Mouse (Mus musculus): Measurements from ENCODE around the gene Hfe2. TPM values are rescaled to one million over a fixed set of nuclear protein-coding genes. Genes with fewer than 3 reads are reported as not detected.

The Hfe2 gene
- polyA plus RNA-seq, 1 experiment from 2014 or later, result 0.20 TPM

GRCm38 (mm10) chr3:96566661-96567450, 41.9 kb downstream of the Hfe2 start:
- H3K9ac ChIP-seq (replicated peaks; ENCODE audit: low read depth, low read length), result no peak overlapping the region
- no peak overlapping the region for H3K4me3 ChIP-seq (ENCODE audit: low read depth, low read length)
- WGBS, result 80% methylated on average over 8 of the region's 8 CpGs
- no peaks in the 10 kb centered on the region for H3K9me3 ChIP-seq (ENCODE audit: control insufficient read depth, low read depth, low read length)
- no peak for ATAC-seq (ENCODE audit: insufficient number of reproducible peaks, insufficient read depth, low FRiP score, low read depth)
- H3K36me3 ChIP-seq (ENCODE audit: control insufficient read depth, insufficient read depth, low read length), result no peaks in the 10 kb centered on the region
- peaks cover 16% of the 10 kb centered on the region for H3K4me1 ChIP-seq (ENCODE audit: control insufficient read depth, insufficient read depth, low read length)
- H3K27me3 ChIP-seq (ENCODE audit: control insufficient read depth, insufficient read depth, low read length), result no peaks in the 10 kb centered on the region
- no peak overlapping the region for H3K27ac ChIP-seq (ENCODE audit: low read length)
- no peak overlapping the region for H3K4me2 ChIP-seq (replicated peaks; ENCODE audit: low read depth, low read length)

GRCm38 (mm10) chr3:96568605-96569004, 43.6 kb downstream of the Hfe2 start:
- Histone ChIP-seq H3K9me3 (ENCODE audit: control insufficient read depth, low read depth, low read length) (no peaks in the 10 kb centered on the region), H3K36me3 (ENCODE audit: control insufficient read depth, insufficient read depth, low read length) (no peaks in the 10 kb centered on the region), H3K27ac (ENCODE audit: low read length) (no peak overlapping the region), H3K27me3 (ENCODE audit: control insufficient read depth, insufficient read depth, low read length) (no peaks in the 10 kb centered on the region), H3K9ac (replicated peaks; ENCODE audit: low read depth, low read length) (no peak overlapping the region), H3K4me1 (ENCODE audit: control insufficient read depth, insufficient read depth, low read length) (peaks cover 14% of the 10 kb centered on the region), H3K4me2 (replicated peaks; ENCODE audit: low read depth, low read length) (no peak overlapping the region), H3K4me3 (ENCODE audit: low read depth, low read length) (no peak overlapping the region)
- no peak for ATAC-seq (ENCODE audit: insufficient number of reproducible peaks, insufficient read depth, low FRiP score, low read depth)
- WGBS, result 80% methylated on average over 8 of the region's 8 CpGs

- H3K27me3 ChIP-seq (ENCODE audit: control insufficient read depth, insufficient read depth, low read length), result no peaks in the 10 kb centered on the region
- 91% methylated on average over 13 of the region's 13 CpGs for WGBS
- no peaks in the 10 kb centered on the region for H3K9me3 ChIP-seq (ENCODE audit: control insufficient read depth, low read depth, low read length)
- no peak for ATAC-seq (ENCODE audit: insufficient number of reproducible peaks, insufficient read depth, low FRiP score, low read depth)
- H3K27ac ChIP-seq (ENCODE audit: low read length), result no peak overlapping the region
- peaks cover 6% of the 10 kb centered on the region; the same call in 1 of the 2 replicates for H3K4me1 ChIP-seq (ENCODE audit: control insufficient read depth, insufficient read depth, low read length)
- no peak overlapping the region for H3K4me3 ChIP-seq (ENCODE audit: low read depth, low read length)
- no peak overlapping the region for H3K4me2 ChIP-seq (replicated peaks; ENCODE audit: low read depth, low read length)
- no peak overlapping the region for H3K9ac ChIP-seq (replicated peaks; ENCODE audit: low read depth, low read length)
- H3K36me3 ChIP-seq (ENCODE audit: control insufficient read depth, insufficient read depth, low read length), result no peaks in the 10 kb centered on the region
Measured at GRCm38 (mm10) chr3:96569506-96569905, 44.5 kb downstream of the Hfe2 start.

GRCm38 (mm10) chr3:96569966-96570605, 45.1 kb downstream of the Hfe2 start:
- no peak overlapping the region for H3K4me3 ChIP-seq (ENCODE audit: low read depth, low read length)
- H3K4me2 ChIP-seq (replicated peaks; ENCODE audit: low read depth, low read length), result no peak overlapping the region
- H3K36me3 ChIP-seq (ENCODE audit: control insufficient read depth, insufficient read depth, low read length), result no peaks in the 10 kb centered on the region
- H3K9me3 ChIP-seq (ENCODE audit: control insufficient read depth, low read depth, low read length), result no peaks in the 10 kb centered on the region
- ATAC-seq (ENCODE audit: insufficient number of reproducible peaks, insufficient read depth, low FRiP score, low read depth), result no peak
- H3K4me1 ChIP-seq (ENCODE audit: control insufficient read depth, insufficient read depth, low read length), result 0 out of 2 replicates have a peak, but pooled peaks cover 3% of the 10 kb centered on the region
- no peak overlapping the region for H3K27ac ChIP-seq (ENCODE audit: low read length)
- no peak overlapping the region for H3K9ac ChIP-seq (replicated peaks; ENCODE audit: low read depth, low read length)
- H3K27me3 ChIP-seq (ENCODE audit: control insufficient read depth, insufficient read depth, low read length), result no peaks in the 10 kb centered on the region
- WGBS, result 76% methylated on average over 11 of the region's 11 CpGs

- 72% methylated on average over 7 of the region's 7 CpGs for WGBS
- no peaks in the 10 kb centered on the region for H3K9me3 ChIP-seq (ENCODE audit: control insufficient read depth, low read depth, low read length)
- ATAC-seq (ENCODE audit: insufficient number of reproducible peaks, insufficient read depth, low FRiP score, low read depth), result no peak
- H3K27ac ChIP-seq (ENCODE audit: low read length), result no peak overlapping the region
- no peak overlapping the region for H3K9ac ChIP-seq (replicated peaks; ENCODE audit: low read depth, low read length)
- H3K36me3 ChIP-seq (ENCODE audit: control insufficient read depth, insufficient read depth, low read length), result no peaks in the 10 kb centered on the region
- no peaks in the 10 kb centered on the region for H3K27me3 ChIP-seq (ENCODE audit: control insufficient read depth, insufficient read depth, low read length)
- no peak overlapping the region for H3K4me2 ChIP-seq (replicated peaks; ENCODE audit: low read depth, low read length)
- no peak overlapping the region for H3K4me3 ChIP-seq (ENCODE audit: low read depth, low read length)
- no peaks in the 10 kb centered on the region; the same call in 1 of the 2 replicates for H3K4me1 ChIP-seq (ENCODE audit: control insufficient read depth, insufficient read depth, low read length)
Measured at GRCm38 (mm10) chr3:96570643-96571042, 45.7 kb downstream of the Hfe2 start.

GRCm38 (mm10) chr3:96571336-96571735, 46.4 kb downstream of the Hfe2 start:
- WGBS, result 75% methylated on average over 2 of the region's 2 CpGs
- H3K27ac ChIP-seq (ENCODE audit: low read length), result no peak overlapping the region
- H3K4me1 ChIP-seq (ENCODE audit: control insufficient read depth, insufficient read depth, low read length), result peaks cover 7% of the 10 kb centered on the region
- H3K9ac ChIP-seq (replicated peaks; ENCODE audit: low read depth, low read length), result no peak overlapping the region
- H3K4me2 ChIP-seq (replicated peaks; ENCODE audit: low read depth, low read length), result no peak overlapping the region
- no peak for ATAC-seq (ENCODE audit: insufficient number of reproducible peaks, insufficient read depth, low FRiP score, low read depth)
- H3K4me3 ChIP-seq (ENCODE audit: low read depth, low read length), result no peak overlapping the region
- no peaks in the 10 kb centered on the region for H3K36me3 ChIP-seq (ENCODE audit: control insufficient read depth, insufficient read depth, low read length)
- H3K9me3 ChIP-seq (ENCODE audit: control insufficient read depth, low read depth, low read length), result no peaks in the 10 kb centered on the region
- no peaks in the 10 kb centered on the region for H3K27me3 ChIP-seq (ENCODE audit: control insufficient read depth, insufficient read depth, low read length)

- 77% methylated on average over 16 of the region's 16 CpGs for WGBS
- no peak overlapping the region for H3K9ac ChIP-seq (replicated peaks; ENCODE audit: low read depth, low read length)
- H3K4me2 ChIP-seq (replicated peaks; ENCODE audit: low read depth, low read length), result no peak overlapping the region
- ATAC-seq (ENCODE audit: insufficient number of reproducible peaks, insufficient read depth, low FRiP score, low read depth), result no peak
- H3K36me3 ChIP-seq (ENCODE audit: control insufficient read depth, insufficient read depth, low read length), result no peaks in the 10 kb centered on the region
- no peak overlapping the region for H3K4me3 ChIP-seq (ENCODE audit: low read depth, low read length)
- no peaks in the 10 kb centered on the region for H3K9me3 ChIP-seq (ENCODE audit: control insufficient read depth, low read depth, low read length)
- no peaks in the 10 kb centered on the region for H3K27me3 ChIP-seq (ENCODE audit: control insufficient read depth, insufficient read depth, low read length)
- no peak overlapping the region for H3K27ac ChIP-seq (ENCODE audit: low read length)
- peaks cover 12% of the 10 kb centered on the region for H3K4me1 ChIP-seq (ENCODE audit: control insufficient read depth, insufficient read depth, low read length)
Measured at GRCm38 (mm10) chr3:96571896-96572698, 47.1 kb downstream of the Hfe2 start.

All from stomach, embryonic 14.5 days (tissue).